Comparison of ENCODE assay signal across 17 mouse cellular contexts in genomic region chr10:99683310-99683709, GRCm38 (mm10).
"Had no signal": no experiment of that assay in that cellular context is flagged by ENCODE, and none has a peak within 500 bp of the region (broad histone marks: within the 10 kb centered on the region; RNA-seq: fewer than 3 reads in every experiment).

No protein-coding gene starts in this region.

- H3K4me1 ChIP-seq: neural tube, embryonic 15.5 days had no signal

- H3K4me3 ChIP-seq: midbrain, embryonic 12.5 days; myocyte; neural tube, embryonic 13.5 days; neural tube, embryonic 15.5 days had no signal

- H3K9me3 ChIP-seq: midbrain, embryonic 12.5 days; neural tube, embryonic 13.5 days; neural tube, embryonic 15.5 days had no signal

- H3K27me3 ChIP-seq: midbrain, embryonic 12.5 days; neural tube, embryonic 13.5 days; neural tube, embryonic 15.5 days had no signal

- H3K4me2 ChIP-seq: lung, embryonic 14.5 days; midbrain, embryonic 12.5 days; neural tube, embryonic 13.5 days; neural tube, embryonic 15.5 days had no signal

- DNase-seq: lung, adult 18-20 months; lung, embryonic 14.5 days; lung, postnatal 10 days; lung, postnatal 4 days; retina, postnatal 1 day; right cerebral cortex, adult 18-20 months; right cerebral cortex, postnatal 25 days; right cerebral cortex, postnatal 4 days; spleen, adult 18-20 months; thymus, adult 18-20 months; thymus, postnatal 14 days; thymus, postnatal 36 days had no signal

- H3K9ac ChIP-seq: liver, embryonic 14.5 days; lung, embryonic 14.5 days; midbrain, embryonic 12.5 days; neural tube, embryonic 13.5 days; neural tube, embryonic 15.5 days had no signal

- H3K27ac ChIP-seq: liver, embryonic 14.5 days; midbrain, embryonic 12.5 days; neural tube, embryonic 13.5 days; neural tube, embryonic 15.5 days had no signal

- H3K36me3 ChIP-seq: midbrain, embryonic 12.5 days; neural tube, embryonic 13.5 days; neural tube, embryonic 15.5 days had no signal
